Mouse (Mus musculus): Measurements from ENCODE around the gene Rsl1d1. TPM values are rescaled to one million over a fixed set of nuclear protein-coding genes. Genes with fewer than 3 reads are reported as not detected.
A peak's percentile ranks its signal among the peaks of the same experiment; 100 is the strongest.
"Not testable (repeated sequence)": the region's sequence is repeated elsewhere in the genome, so short reads cannot be mapped to it uniquely, and the experiment has no call there.

The Rsl1d1 gene
- polyA plus RNA-seq, 1 experiment from 2014 or later, result 220 TPM

- no peak overlapping the region for H3K27ac ChIP-seq
- no peak for ATAC-seq (ENCODE audit: low FRiP score)
- no peaks in the 10 kb centered on the region for H3K27me3 ChIP-seq
- no peak overlapping the region for H3K4me2 ChIP-seq
- 94% methylated on average over 7 of the region's 7 CpGs for WGBS
- peaks cover 37% of the 10 kb centered on the region for H3K36me3 ChIP-seq (replicated peaks)
- H3K4me1 ChIP-seq, result no peaks in the 10 kb centered on the region
- no peak overlapping the region for H3K9ac ChIP-seq
- H3K4me3 ChIP-seq (replicated peaks), result no peak overlapping the region
- H3K9me3 ChIP-seq, result no peaks in the 10 kb centered on the region
Measured at GRCm38 (mm10) chr16:11190150-11190549, 13.0 kb downstream of the Rsl1d1 start.

- 83% methylated on average over 2 of the region's 2 CpGs for WGBS
- 0 out of 2 replicates have a peak, but pooled peaks cover 9% of the 10 kb centered on the region for H3K27me3 ChIP-seq
- H3K9ac ChIP-seq, result no peak overlapping the region
- peaks cover 14% of the 10 kb centered on the region for H3K4me1 ChIP-seq
- ATAC-seq (ENCODE audit: low FRiP score), result no peak
- H3K9me3 ChIP-seq, result no peaks in the 10 kb centered on the region
- no peak overlapping the region for H3K27ac ChIP-seq
- no peak overlapping the region for H3K4me3 ChIP-seq (replicated peaks)
- H3K4me2 ChIP-seq, result no peak overlapping the region
- no peaks in the 10 kb centered on the region for H3K36me3 ChIP-seq (replicated peaks)
Measured at GRCm38 (mm10) chr16:11177404-11177803, 25.7 kb downstream of the Rsl1d1 start.

DNA sequence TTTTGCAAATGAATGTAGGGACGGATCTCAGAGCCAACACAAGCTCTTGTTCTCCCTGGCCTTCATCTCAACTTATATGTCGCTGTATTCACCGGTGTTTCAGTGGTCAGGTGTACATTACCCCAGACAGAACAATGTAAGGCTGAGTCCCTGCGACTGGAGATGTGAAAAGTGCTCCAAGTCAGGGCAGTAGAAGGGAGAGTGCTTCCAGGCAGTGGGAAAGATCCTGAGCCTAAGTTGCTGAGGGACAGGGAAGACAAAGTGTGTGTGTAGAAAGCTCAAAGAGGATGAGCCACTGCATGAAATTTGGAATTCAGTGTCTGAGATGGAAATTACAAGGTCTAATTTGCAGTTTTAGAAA lies 26.3 kb downstream of the Rsl1d1 start:
- Histone ChIP-seq H3K4me1 (peaks cover 18% of the 10 kb centered on the region), H3K36me3 (replicated peaks) (no peaks in the 10 kb centered on the region), H3K9ac (peak overlapping the region; percentile 82), H3K4me2 (peak overlapping the region; percentile 81), H3K9me3 (no peaks in the 10 kb centered on the region), H3K4me3 (replicated peaks) (peak overlapping the region; percentile 89), H3K27me3 (0 out of 2 replicates have a peak, but pooled peaks cover 9% of the 10 kb centered on the region), H3K27ac (no peak overlapping the region)
- 2% methylated on average over 4 of the region's 4 CpGs for WGBS
- no peak for ATAC-seq (ENCODE audit: low FRiP score)

DNA sequence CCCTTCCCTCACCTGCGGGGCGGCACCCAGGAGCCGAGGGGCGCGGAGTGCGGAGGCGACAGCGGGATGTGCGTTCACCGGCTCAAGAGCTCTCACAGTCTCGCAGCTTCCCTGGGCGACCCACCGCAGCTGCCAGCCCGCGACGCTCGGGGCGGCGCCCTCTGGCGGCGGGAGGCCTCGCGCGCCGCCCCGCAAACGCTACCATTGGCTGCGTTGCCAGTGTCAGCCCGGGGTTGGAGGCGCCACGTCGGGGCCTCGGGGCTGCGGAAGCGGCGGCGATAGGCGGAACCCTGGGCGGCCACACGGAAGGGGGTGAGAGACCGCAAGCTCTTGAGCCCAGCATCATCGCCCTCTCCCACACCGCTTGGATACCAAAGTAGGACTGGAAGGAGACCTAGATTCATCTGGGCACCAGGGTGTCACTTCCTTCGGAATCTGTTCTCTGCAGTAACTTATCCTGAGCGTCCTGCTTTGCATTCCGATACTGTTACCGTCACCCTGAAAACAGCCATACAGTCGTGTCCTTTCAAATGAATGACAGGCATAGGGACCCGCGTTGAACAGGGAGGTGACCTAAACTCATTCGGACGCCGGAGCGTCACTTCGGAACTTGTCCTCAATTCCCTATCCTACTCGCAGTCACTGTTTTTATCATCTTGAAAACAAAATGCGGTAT lies 26.8 kb downstream of the Rsl1d1 start, which contains the start of gene Zc3h7a:
Gene Zc3h7a, minus strand, starts transcription at position 186 of the 676 bp plus-strand sequence.
- peak within 1 kb of the TSS; percentile 82 for H3K9ac ChIP-seq
- no peaks in the 10 kb centered on the region for H3K9me3 ChIP-seq
- under 1% methylated on average over 57 of the region's 57 CpGs for WGBS
- no peaks in the 10 kb centered on the region for H3K36me3 ChIP-seq (replicated peaks)
- H3K27me3 ChIP-seq, result 0 out of 2 replicates have a peak, but pooled peaks cover 9% of the 10 kb centered on the region
- H3K4me2 ChIP-seq, result peak within 1 kb of the TSS; percentile 81
- peaks cover 19% of the 10 kb centered on the region for H3K4me1 ChIP-seq
- H3K4me3 ChIP-seq (replicated peaks), result peak within 1 kb of the TSS; percentile 89
- peak; percentile 93 for ATAC-seq (ENCODE audit: low FRiP score)
- H3K27ac ChIP-seq, result peak within 1 kb of the TSS; percentile 90

DNA sequence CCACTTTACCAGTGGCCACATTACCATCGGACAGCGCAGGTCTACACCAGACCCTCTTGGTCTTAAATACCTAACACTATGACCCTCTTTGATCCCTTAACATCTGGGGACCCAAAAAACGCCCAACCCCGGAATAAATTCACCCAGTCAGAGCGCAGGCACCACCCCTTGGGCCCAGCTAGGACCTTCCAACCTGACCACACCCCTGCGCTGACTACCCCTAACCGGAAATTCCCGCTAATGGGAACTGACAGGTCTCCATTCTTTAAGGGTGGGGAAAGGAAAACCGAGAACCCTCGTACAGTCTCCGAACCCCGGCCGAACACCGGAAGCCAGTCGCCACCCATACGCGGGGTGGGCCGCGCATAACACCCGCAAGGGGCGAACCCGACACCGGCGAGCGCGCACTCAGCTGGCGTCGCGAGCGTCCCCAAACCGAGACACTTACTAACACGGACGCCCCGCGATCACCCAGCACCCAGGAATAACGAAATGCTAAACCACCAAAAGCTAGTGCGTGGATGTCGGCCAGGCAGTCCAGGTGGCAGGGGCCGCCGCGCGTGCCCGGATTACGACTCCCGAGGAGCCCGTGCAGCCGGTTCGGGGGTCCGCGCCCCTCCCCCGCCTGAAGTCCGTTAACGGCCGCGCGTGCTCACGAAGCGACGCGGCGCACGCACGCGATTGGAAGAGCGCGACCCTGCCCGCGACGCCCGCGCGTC lies 27.5 kb downstream of the Rsl1d1 start:
- no peaks in the 10 kb centered on the region for H3K36me3 ChIP-seq (replicated peaks)
- peak overlapping the region; percentile 81 for H3K4me2 ChIP-seq
- WGBS, result under 1% methylated on average over 72 of the region's 72 CpGs
- 0 out of 2 replicates have a peak, but pooled peaks cover 9% of the 10 kb centered on the region for H3K27me3 ChIP-seq
- peak; percentile 75 for ATAC-seq (ENCODE audit: low FRiP score)
- H3K9ac ChIP-seq, result peak overlapping the region; percentile 82
- H3K27ac ChIP-seq, result peak overlapping the region; percentile 90
- H3K4me3 ChIP-seq (replicated peaks), result peak overlapping the region; percentile 89
- peaks cover 19% of the 10 kb centered on the region for H3K4me1 ChIP-seq
- H3K9me3 ChIP-seq, result no peaks in the 10 kb centered on the region

DNA sequence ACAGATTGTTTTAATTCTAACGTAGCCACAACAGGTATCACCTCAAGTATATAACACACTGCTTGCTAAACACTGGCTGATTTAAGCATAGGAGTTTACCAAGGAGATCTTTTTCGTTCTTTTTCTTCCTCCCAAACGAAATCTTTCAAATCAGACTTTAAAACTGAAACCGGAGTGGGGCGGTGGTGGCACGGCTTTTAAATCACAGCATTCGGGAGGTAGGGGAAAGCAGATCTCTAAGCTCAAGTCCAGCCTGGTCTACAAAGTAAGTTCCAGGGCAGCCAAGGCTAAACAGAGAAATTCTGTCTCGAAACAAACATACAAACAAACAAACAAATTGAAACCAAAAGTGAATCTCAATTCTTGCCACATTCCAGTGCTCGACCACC lies 28.0 kb downstream of the Rsl1d1 start:
- H3K4me2 ChIP-seq, result peak overlapping the region; percentile 81
- H3K36me3 ChIP-seq (replicated peaks), result no peaks in the 10 kb centered on the region
- WGBS, result 14% methylated on average over 9 of the region's 9 CpGs
- ATAC-seq (ENCODE audit: low FRiP score), result no peak
- H3K27ac ChIP-seq, result peak overlapping the region; percentile 90; the same call in 1 of the 2 replicates
- H3K4me3 ChIP-seq (replicated peaks), result peak overlapping the region; percentile 89
- peaks cover 19% of the 10 kb centered on the region for H3K4me1 ChIP-seq
- H3K27me3 ChIP-seq, result 0 out of 2 replicates have a peak, but pooled peaks cover 9% of the 10 kb centered on the region
- H3K9ac ChIP-seq, result peak overlapping the region; percentile 82
- no peaks in the 10 kb centered on the region for H3K9me3 ChIP-seq

GRCm38 (mm10) chr16:11174671-11175081 lies 28.5 kb downstream of the Rsl1d1 start:
- Histone ChIP-seq H3K9ac (no peak overlapping the region), H3K27me3 (0 out of 2 replicates have a peak, but pooled peaks cover 9% of the 10 kb centered on the region), H3K4me3 (replicated peaks) (peak overlapping the region; percentile 89), H3K4me1 (peaks cover 19% of the 10 kb centered on the region), H3K27ac (0 out of 2 replicates have a peak overlapping the region, but pooled peaks have one; percentile 90), H3K36me3 (replicated peaks) (no peaks in the 10 kb centered on the region), H3K9me3 (no peaks in the 10 kb centered on the region), H3K4me2 (peak overlapping the region; percentile 81)
- WGBS, result 8% methylated on average over 10 of the region's 10 CpGs
- peak; percentile 12; the same call in 1 of the 2 replicates for ATAC-seq (ENCODE audit: low FRiP score)

DNA sequence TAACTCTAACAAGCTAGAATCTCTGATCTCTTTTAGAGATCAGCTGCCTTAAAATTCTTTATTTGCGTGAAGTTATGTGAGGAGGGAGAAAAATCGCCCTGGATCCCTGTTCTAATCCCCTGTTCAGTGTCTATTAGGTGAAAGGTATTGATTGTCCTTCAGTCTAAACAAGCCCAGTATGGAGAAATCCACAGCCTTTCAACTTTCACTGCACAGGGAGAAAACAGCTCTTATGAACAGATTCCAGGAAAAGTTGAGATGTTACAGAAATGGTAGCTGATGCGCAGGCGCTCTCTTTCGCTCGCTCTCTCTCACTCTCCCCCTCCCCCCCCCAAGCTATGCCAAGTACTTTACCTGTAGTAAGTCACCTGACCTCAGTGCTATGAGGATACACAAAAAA lies 31.5 kb downstream of the Rsl1d1 start:
- WGBS, result 90% methylated on average over 6 of the region's 6 CpGs
- Histone ChIP-seq H3K4me3 (replicated peaks) (no peak overlapping the region), H3K4me1 (peaks cover 15% of the 10 kb centered on the region; the same call in 1 of the 2 replicates)

DNA sequence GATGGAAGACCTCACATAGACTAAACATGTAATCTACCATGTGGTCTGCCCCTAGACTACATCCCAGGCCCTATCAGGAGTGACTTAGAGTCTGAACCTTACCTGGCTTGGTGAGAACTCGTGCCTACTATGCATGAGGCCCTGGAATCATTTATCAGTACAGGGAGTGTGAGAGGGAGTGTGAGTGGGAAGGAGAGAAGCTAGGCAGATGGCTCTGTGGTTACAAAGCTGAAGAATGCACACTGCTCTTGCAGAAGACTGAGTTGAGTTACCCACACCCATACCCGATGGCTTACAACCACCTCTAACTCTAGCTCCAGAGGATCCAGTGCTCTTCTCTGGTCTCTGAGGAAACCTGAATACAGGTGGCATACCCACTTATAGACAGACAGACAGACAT lies 36.7 kb downstream of the Rsl1d1 start:
- H3K4me1 ChIP-seq, result no peaks in the 10 kb centered on the region
- WGBS, result 89% methylated on average over 2 of the region's 2 CpGs
- ATAC-seq (ENCODE audit: low FRiP score), result no peak
- no peak overlapping the region for H3K27ac ChIP-seq
- no peak overlapping the region for H3K4me2 ChIP-seq
- H3K9me3 ChIP-seq, result no peaks in the 10 kb centered on the region
- H3K4me3 ChIP-seq (replicated peaks), result no peak overlapping the region
- H3K9ac ChIP-seq, result no peak overlapping the region
- peaks cover 19% of the 10 kb centered on the region for H3K36me3 ChIP-seq (replicated peaks)
- no peaks in the 10 kb centered on the region for H3K27me3 ChIP-seq

More for the DNA sequence above, 31.5 kb downstream of the Rsl1d1 start:
- no peak for ATAC-seq (ENCODE audit: low FRiP score)
- H3K36me3 ChIP-seq (replicated peaks), result no peaks in the 10 kb centered on the region
- H3K27ac ChIP-seq, result no peak overlapping the region
- H3K4me2 ChIP-seq, result no peak overlapping the region
- H3K9me3 ChIP-seq, result no peaks in the 10 kb centered on the region
- H3K27me3 ChIP-seq, result no peaks in the 10 kb centered on the region
- H3K9ac ChIP-seq, result no peak overlapping the region

DNA sequence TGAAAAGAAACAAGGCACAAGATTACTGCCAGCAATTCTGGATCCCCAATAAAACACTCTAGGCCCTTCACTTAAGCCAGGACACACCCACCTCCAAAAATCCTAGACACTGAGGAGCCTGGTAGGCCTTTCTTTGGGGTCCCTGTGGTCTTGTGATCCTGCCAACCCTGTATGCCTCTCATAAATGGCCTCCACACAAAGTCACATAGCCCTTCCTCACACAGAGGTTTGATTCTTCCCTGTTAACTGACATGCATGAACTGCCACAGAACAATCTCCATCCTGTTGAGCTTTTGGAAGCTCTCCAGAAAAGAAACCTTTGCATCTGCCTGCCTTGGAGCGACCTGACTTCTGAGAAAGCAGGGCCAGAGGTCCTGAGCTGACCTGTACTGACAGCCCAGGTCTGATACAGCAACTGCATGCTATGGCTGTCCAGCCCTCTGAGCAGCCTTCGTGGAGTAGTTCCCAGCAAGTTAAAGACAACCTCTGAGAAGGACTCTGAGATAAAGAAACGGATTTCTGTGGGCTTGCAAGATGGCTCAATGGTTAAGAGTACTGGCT lies 38.4 kb downstream of the Rsl1d1 start:
- no peaks in the 10 kb centered on the region for H3K9me3 ChIP-seq
- no peak overlapping the region for H3K27ac ChIP-seq
- ATAC-seq (ENCODE audit: low FRiP score), result no peak
- 82% methylated on average over 3 of the region's 3 CpGs for WGBS
- H3K36me3 ChIP-seq (replicated peaks), result peaks cover 22% of the 10 kb centered on the region
- no peaks in the 10 kb centered on the region for H3K4me1 ChIP-seq
- no peak overlapping the region for H3K4me3 ChIP-seq (replicated peaks)
- H3K4me2 ChIP-seq, result no peak overlapping the region
- no peak overlapping the region for H3K9ac ChIP-seq
- H3K27me3 ChIP-seq, result no peaks in the 10 kb centered on the region

- H3K27me3 ChIP-seq; ATAC-seq (ENCODE audit: low FRiP score): not testable (repeated sequence)
- 73% methylated on average over 3 of the region's 3 CpGs for WGBS
Measured at GRCm38 (mm10) chr16:11157721-11158120, 45.4 kb downstream of the Rsl1d1 start.

DNA sequence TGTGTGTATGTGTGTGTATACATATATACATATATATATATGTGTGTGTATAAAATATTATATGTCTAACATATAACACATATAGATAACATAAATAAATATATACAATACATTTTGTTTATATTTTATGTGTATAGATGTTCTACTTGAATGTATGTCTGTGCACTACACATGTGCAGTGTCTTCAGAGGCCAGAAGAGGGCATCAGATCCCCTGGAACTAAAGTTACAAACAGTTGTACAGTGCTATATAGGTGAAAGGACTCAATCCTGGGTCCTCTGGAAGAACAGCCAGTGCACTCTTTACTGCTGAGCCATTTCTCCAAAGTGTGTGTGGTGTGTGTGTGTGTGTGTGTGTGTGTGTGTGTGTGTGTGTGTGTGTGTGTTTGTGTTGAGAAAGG lies 48.6 kb downstream of the Rsl1d1 start:
- Histone ChIP-seq H3K36me3 (replicated peaks) (peaks cover 50% of the 10 kb centered on the region), H3K4me1 (no peaks in the 10 kb centered on the region), H3K4me2 (no peak overlapping the region), H3K27ac (no peak overlapping the region), H3K4me3 (replicated peaks) (no peak overlapping the region), H3K9me3 (no peaks in the 10 kb centered on the region), H3K9ac (no peak overlapping the region), H3K27me3 (no peaks in the 10 kb centered on the region)
- ATAC-seq (ENCODE audit: low FRiP score), result no peak

More at GRCm38 (mm10) chr16:11157721-11158120, 45.4 kb downstream of the Rsl1d1 start:
- H3K27ac ChIP-seq; H3K9ac ChIP-seq; H3K4me1 ChIP-seq; H3K9me3 ChIP-seq; H3K4me2 ChIP-seq; H3K4me3 ChIP-seq (replicated peaks): not testable (repeated sequence)
- peaks cover 56% of the 10 kb centered on the region for H3K36me3 ChIP-seq (replicated peaks)
